Mouse (Mus musculus) heart, postnatal 0 days (tissue): ENCODE measurements around the gene Aen.

Experiments used
- CTCF ChIP-seq: IDR thresholded peaks from 2 replicates; pipeline ENCODE4 v1.5.1; 2016; ENCODE audit warnings: antibody characterized with exemption, control low read depth, low read depth
- EP300 ChIP-seq: IDR thresholded peaks from 2 replicates; pipeline ENCODE4 v1.6.1; 2016; ENCODE audit warnings: antibody characterized with exemption, low read depth

GRCm38 (mm10) chr7:78890641-78891040 lies 5.0 kb upstream of the Aen start:
- peak; percentile 96 for TF ChIP-seq CTCF
- TF ChIP-seq EP300: no peak
